27 mouse cellular contexts compared by ENCODE assay signal in the genomic region with DNA sequence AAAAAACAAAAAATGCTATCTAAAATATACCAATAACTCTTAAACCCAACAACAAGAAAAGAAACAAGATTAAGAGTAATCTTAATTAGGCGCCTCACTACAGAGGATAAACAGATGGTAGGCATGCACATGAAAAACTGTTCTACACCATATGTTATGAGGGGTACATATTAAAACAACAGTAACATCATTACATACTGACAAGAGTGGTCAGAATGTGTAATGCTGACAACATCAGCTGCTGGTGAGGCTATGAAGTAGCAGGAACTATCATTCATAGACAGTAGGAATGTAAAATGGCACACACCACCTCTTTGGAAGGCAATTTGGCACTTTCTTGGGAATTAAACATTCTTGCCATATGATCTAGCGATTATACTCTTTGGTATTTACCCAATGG.
"Had no signal": no experiment of that assay in that cellular context is flagged by ENCODE, and none has a peak within 500 bp of the region (broad histone marks: within the 10 kb centered on the region; RNA-seq: fewer than 3 reads in every experiment).

No protein-coding gene starts in this region.

- DNase-seq: gastrocnemius, postnatal 14 days; gastrocnemius, postnatal 36 days; heart, adult 11 months; heart, adult 2 months; heart, postnatal 14 days; heart, postnatal 36 days; kidney, adult 11 months; kidney, adult 2 months; kidney, adult 9 months; kidney, postnatal 14 days; kidney, postnatal 36 days; layer of hippocampus, adult 9-11 months; layer of hippocampus, postnatal 36 days; left cerebral cortex, postnatal 4 days had no signal

- H3K27me3 ChIP-seq: heart, embryonic 13.5 days; heart, embryonic 15.5 days; hindbrain, embryonic 13.5 days; hindbrain, embryonic 15.5 days; kidney, embryonic 15.5 days; limb, embryonic 13.5 days; limb, embryonic 15.5 days; liver, embryonic 12.5 days had no signal

- H3K27ac ChIP-seq: heart, adult 2 months; heart, embryonic 13.5 days; heart, embryonic 15.5 days; hindbrain, embryonic 13.5 days; hindbrain, embryonic 15.5 days; hindbrain, postnatal 0 days; kidney, embryonic 15.5 days; kidney, postnatal 0 days; limb, embryonic 13.5 days; limb, embryonic 15.5 days; liver, embryonic 12.5 days; liver, embryonic 14.5 days had no signal

- H3K4me2 ChIP-seq: heart, embryonic 11.5 days; heart, embryonic 13.5 days; heart, embryonic 15.5 days; hindbrain, embryonic 13.5 days; hindbrain, embryonic 15.5 days; kidney, embryonic 15.5 days; limb, embryonic 13.5 days; limb, embryonic 15.5 days; liver, embryonic 12.5 days had no signal

- H3K4me1 ChIP-seq: heart, embryonic 13.5 days; heart, embryonic 15.5 days; hindbrain, embryonic 13.5 days; hindbrain, embryonic 15.5 days; kidney, embryonic 15.5 days; limb, embryonic 13.5 days; limb, embryonic 15.5 days; liver, embryonic 12.5 days had no signal

- ATAC-seq: hindbrain, postnatal 0 days; intestine, embryonic 16.5 days; liver, embryonic 12.5 days had no signal

- H3K9me3 ChIP-seq: heart, embryonic 13.5 days; heart, embryonic 15.5 days; hindbrain, embryonic 13.5 days; hindbrain, embryonic 15.5 days; kidney, embryonic 15.5 days; limb, embryonic 13.5 days; limb, embryonic 15.5 days; liver, embryonic 12.5 days had no signal

- H3K9ac ChIP-seq: heart, embryonic 13.5 days; heart, embryonic 15.5 days; hindbrain, embryonic 13.5 days; hindbrain, embryonic 15.5 days; kidney, embryonic 15.5 days; limb, embryonic 13.5 days; limb, embryonic 15.5 days; liver, embryonic 12.5 days; liver, embryonic 14.5 days had no signal

- H3K36me3 ChIP-seq: heart, embryonic 13.5 days; heart, embryonic 15.5 days; hindbrain, embryonic 13.5 days; hindbrain, embryonic 15.5 days; kidney, embryonic 15.5 days; limb, embryonic 13.5 days; limb, embryonic 15.5 days; liver, embryonic 12.5 days had no signal

- H3K4me3 ChIP-seq: heart, adult 2 months; heart, embryonic 13.5 days; heart, embryonic 15.5 days; hindbrain, embryonic 13.5 days; hindbrain, embryonic 15.5 days; kidney, embryonic 15.5 days; limb, embryonic 13.5 days; limb, embryonic 15.5 days; liver, embryonic 12.5 days had no signal
